Mouse (Mus musculus) heart, adult 2 months (tissue): ENCODE measurements at regions not wholly inside any gene's neighbourhood (a gene's known extent, or its start where the extent isn't known, plus 50 kb on each side); places are given as distances from the start of the nearest gene placed in this dataset.

ENCODE experiments used
- CTCF ChIP-seq: fragments of 200-600 bp; IDR thresholded peaks from 2 replicates; pipeline ENCODE4 v1.8.1; 2022; ENCODE audit warnings: antibody characterized with exemption, mild to moderate bottlenecking, moderate library complexity
- EP300 ChIP-seq: fragments of 200-500 bp; IDR thresholded peaks from 2 replicates; pipeline ENCODE4 v1.6.1; 2011; ENCODE audit warnings: low read depth, low read length, control low read depth; ENCODE audit not compliant: insufficient read depth
- POLR2A ChIP-seq: fragments of 200-500 bp; IDR thresholded peaks from 2 replicates; pipeline ENCODE4 v1.6.1; 2011; ENCODE audit warnings: mild to moderate bottlenecking, low read depth, low read length, control low read depth; ENCODE audit not compliant: insufficient read depth

- TF ChIP-seq POLR2A (no peak), CTCF (no peak), EP300 (no peak)
Observed at GRCm38 (mm10) chr6:54759942-54760498, 56.7 kb upstream of the Znrf2 start.
